Mouse (Mus musculus): ENCODE results near the gene Mtr. TPM values are rescaled to one million over a fixed set of nuclear protein-coding genes. Genes with fewer than 3 reads are reported as not detected.

Mtr gene
- 11.5 and 12.4 TPM in 2 replicates for polyA plus RNA-seq (2015; fragmentation: Nextera tagmentation; extraction: Ambion mirVana)

DNA sequence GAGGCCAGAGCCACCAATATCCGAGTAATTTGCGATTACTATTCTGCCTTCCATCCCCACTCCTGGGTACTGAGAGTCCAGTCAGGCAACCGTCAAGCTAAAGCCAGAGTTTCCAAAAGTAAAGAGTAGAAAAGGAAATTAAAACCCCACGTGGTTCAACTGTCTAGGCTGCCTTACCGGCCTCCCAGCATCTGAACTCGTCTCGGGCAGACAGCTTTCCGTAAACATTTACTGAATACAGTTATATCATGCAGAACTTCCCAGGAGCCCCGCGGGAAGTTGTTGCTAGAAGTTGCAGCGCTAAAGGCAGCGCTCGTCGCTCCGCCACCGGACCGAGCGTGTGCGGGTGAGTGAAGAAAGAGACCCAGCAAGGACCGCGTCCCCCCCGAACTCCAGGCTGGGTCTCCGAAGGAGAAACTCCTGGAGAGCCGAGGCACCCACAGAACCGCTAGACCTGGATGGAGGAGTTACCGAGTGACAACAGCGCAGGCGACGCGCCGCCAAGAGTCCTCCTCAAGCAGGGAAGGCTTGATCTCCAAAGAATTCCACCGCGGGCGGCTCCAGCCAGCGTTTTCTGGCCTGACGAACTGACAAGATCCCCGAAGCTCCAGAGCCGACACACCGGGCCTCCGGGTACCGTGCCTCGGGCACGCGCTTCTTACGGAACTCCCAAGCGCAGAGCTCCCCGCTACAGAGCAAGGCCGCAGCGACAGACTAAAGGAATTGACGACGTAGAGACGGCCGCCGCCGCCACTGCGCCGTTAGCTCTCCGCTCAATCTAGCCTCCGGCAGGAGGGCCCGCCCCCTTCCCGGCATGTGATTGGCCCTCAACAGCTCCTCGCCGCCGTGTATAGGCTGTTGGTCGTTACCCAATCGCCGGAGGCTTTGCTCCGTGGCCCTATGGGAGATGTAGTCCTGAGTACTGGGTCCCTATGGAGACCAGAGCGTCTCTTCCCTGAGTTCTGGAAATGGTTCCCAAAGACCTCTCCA lies at the start of gene Mtr:
Gene Mtr, minus strand, starts transcription at position 723 of the 990 bp plus-strand sequence.
- H3K9ac ChIP-seq, result peak within 1 kb of the TSS; percentile 76
- WGBS, result under 1% methylated on average over 68 of the region's 69 CpGs
- H3K27me3 ChIP-seq, result no peaks in the 10 kb centered on the region
- peak within 1 kb of the TSS; percentile 76 for H3K4me3 ChIP-seq
- no peaks in the 10 kb centered on the region for H3K9me3 ChIP-seq
- peak; percentile 100 for ATAC-seq (ENCODE audit: insufficient number of reproducible peaks, low FRiP score, low TSS enrichment, low read depth)
- H3K27ac ChIP-seq, result peak within 1 kb of the TSS; percentile 93
- H3K4me2 ChIP-seq, result peak within 1 kb of the TSS; percentile 59
- H3K36me3 ChIP-seq, result no peaks in the 10 kb centered on the region
- peaks cover 11% of the 10 kb centered on the region; the same call in 1 of the 2 replicates for H3K4me1 ChIP-seq

DNA sequence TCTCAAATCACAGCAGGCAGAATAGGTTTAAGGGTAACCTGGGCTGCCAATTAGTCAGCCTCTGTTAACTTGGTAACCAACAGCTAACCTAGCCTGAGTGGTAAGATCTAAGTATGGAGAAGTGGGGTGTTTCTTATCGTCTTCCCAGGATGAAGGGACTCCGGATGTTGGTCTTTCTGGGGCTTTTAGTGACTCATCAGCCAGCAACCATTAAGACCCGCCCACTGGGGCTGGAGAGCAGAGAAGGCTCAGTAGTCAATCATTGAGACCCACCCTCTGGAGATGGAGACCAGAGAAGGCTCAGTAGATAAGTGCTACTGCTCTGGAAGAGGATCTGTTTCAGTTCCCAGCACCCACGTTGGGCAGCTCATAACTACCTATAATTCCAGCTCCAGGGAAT lies 49.4 kb upstream of the Mtr start:
- Histone ChIP-seq H3K9ac (no peak overlapping the region), H3K36me3 (no peaks in the 10 kb centered on the region), H3K27me3 (no peaks in the 10 kb centered on the region), H3K4me2 (no peak overlapping the region), H3K9me3 (no peaks in the 10 kb centered on the region), H3K4me1 (peaks cover 7% of the 10 kb centered on the region), H3K27ac (no peak overlapping the region), H3K4me3 (no peak overlapping the region)
- ATAC-seq (ENCODE audit: insufficient number of reproducible peaks, low FRiP score, low TSS enrichment, low read depth), result no peak
- WGBS, result 57% methylated on average over 4 of the region's 4 CpGs

GRCm38 (mm10) chr13:12305540-12305939 lies 47.6 kb upstream of the Mtr start:
- no peaks in the 10 kb centered on the region for H3K36me3 ChIP-seq
- no peak overlapping the region for H3K4me3 ChIP-seq
- no peak overlapping the region for H3K4me2 ChIP-seq
- no peak overlapping the region for H3K9ac ChIP-seq
- 78% methylated on average over 8 of the region's 8 CpGs for WGBS
- H3K27me3 ChIP-seq, result no peaks in the 10 kb centered on the region
- peaks cover 3% of the 10 kb centered on the region; the same call in 1 of the 2 replicates for H3K4me1 ChIP-seq
- no peak for ATAC-seq (ENCODE audit: insufficient number of reproducible peaks, low FRiP score, low TSS enrichment, low read depth)
- no peak overlapping the region for H3K27ac ChIP-seq
- H3K9me3 ChIP-seq, result no peaks in the 10 kb centered on the region

- H3K4me1 ChIP-seq, result peaks cover 3% of the 10 kb centered on the region; the same call in 1 of the 2 replicates
- no peak overlapping the region for H3K27ac ChIP-seq
- no peaks in the 10 kb centered on the region for H3K27me3 ChIP-seq
- 87% methylated on average over 5 of the region's 5 CpGs for WGBS
- ATAC-seq (ENCODE audit: insufficient number of reproducible peaks, low FRiP score, low TSS enrichment, low read depth), result no peak
- no peaks in the 10 kb centered on the region for H3K9me3 ChIP-seq
- no peak overlapping the region for H3K9ac ChIP-seq
- no peaks in the 10 kb centered on the region for H3K36me3 ChIP-seq
- no peak overlapping the region for H3K4me3 ChIP-seq
- H3K4me2 ChIP-seq, result no peak overlapping the region
Measured at GRCm38 (mm10) chr13:12304991-12305390, 47.1 kb upstream of the Mtr start.

GRCm38 (mm10) chr13:12297777-12298176 lies 39.9 kb upstream of the Mtr start:
- 51% methylated on average over 6 of the region's 6 CpGs for WGBS

DNA sequence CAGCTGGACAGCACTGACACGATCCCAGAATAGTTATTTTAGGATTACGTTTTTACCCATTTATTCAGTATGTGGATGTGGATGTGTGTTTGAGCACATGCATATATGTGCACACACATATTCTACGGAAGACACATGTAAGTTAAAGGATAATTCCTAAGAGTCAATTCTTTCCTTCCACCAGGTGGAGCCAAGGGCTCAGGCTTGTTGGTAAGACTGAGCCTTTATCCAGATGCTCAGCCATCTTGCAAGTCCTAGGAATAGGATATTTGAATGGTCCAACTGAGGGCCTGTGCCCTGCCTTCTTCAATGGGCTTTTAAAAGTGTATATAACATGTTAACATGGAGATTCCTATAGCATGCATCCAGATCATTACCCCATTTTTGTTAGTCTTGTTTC lies 38.8 kb upstream of the Mtr start:
- Histone ChIP-seq H3K4me2 (no peak overlapping the region), H3K27me3 (no peaks in the 10 kb centered on the region), H3K4me3 (no peak overlapping the region), H3K9ac (no peak overlapping the region), H3K36me3 (no peaks in the 10 kb centered on the region), H3K27ac (no peak overlapping the region), H3K9me3 (no peaks in the 10 kb centered on the region), H3K4me1 (0 out of 2 replicates have a peak, but pooled peaks cover 3% of the 10 kb centered on the region)
- ATAC-seq (ENCODE audit: insufficient number of reproducible peaks, low FRiP score, low TSS enrichment, low read depth), result no peak
- 82% methylated on average over 3 of the region's 3 CpGs for WGBS

More at GRCm38 (mm10) chr13:12297777-12298176, 39.9 kb upstream of the Mtr start:
- Histone ChIP-seq H3K9ac (no peak overlapping the region), H3K4me2 (no peak overlapping the region), H3K4me1 (0 out of 2 replicates have a peak, but pooled peaks cover 3% of the 10 kb centered on the region), H3K36me3 (no peaks in the 10 kb centered on the region), H3K27ac (no peak overlapping the region), H3K4me3 (no peak overlapping the region), H3K9me3 (no peaks in the 10 kb centered on the region), H3K27me3 (no peaks in the 10 kb centered on the region)
- ATAC-seq (ENCODE audit: insufficient number of reproducible peaks, low FRiP score, low TSS enrichment, low read depth), result no peak

- Histone ChIP-seq H3K4me1 (0 out of 2 replicates have a peak, but pooled peaks cover 3% of the 10 kb centered on the region), H3K4me2 (no peak overlapping the region), H3K4me3 (no peak overlapping the region), H3K27ac (no peak overlapping the region), H3K36me3 (no peaks in the 10 kb centered on the region), H3K27me3 (no peaks in the 10 kb centered on the region), H3K9me3 (no peaks in the 10 kb centered on the region), H3K9ac (no peak overlapping the region)
- ATAC-seq (ENCODE audit: insufficient number of reproducible peaks, low FRiP score, low TSS enrichment, low read depth), result no peak; the same call in 1 of the 2 replicates
- 78% methylated on average over 7 of the region's 7 CpGs for WGBS
Measured at GRCm38 (mm10) chr13:12293810-12294209, 35.9 kb upstream of the Mtr start.

DNA sequence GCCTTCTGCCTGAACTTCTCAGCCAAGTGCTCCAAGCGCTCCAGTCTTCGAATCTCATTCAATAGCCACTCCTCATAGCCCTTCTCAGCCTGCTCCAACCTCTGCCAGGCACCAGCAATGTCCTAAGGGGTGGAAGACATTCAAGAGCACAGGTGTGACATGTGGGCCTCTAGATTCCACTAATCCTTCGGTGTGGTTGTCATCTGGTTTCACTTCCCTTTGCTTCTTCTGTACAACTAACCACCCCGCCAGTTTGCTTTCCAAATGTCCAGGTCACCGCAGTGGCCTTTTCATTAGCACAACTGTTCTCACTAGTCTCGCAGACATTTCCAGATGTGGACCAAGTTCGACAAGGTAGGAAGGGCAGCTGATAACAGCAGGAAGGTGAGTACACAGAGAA lies 32.8 kb upstream of the Mtr start:
- Histone ChIP-seq H3K4me2 (no peak overlapping the region), H3K27me3 (no peaks in the 10 kb centered on the region), H3K36me3 (no peaks in the 10 kb centered on the region), H3K27ac (no peak overlapping the region), H3K4me1 (0 out of 2 replicates have a peak, but pooled peaks cover 3% of the 10 kb centered on the region), H3K9ac (no peak overlapping the region), H3K4me3 (no peak overlapping the region), H3K9me3 (no peaks in the 10 kb centered on the region)
- ATAC-seq (ENCODE audit: insufficient number of reproducible peaks, low FRiP score, low TSS enrichment, low read depth), result no peak
- 70% methylated on average over 7 of the region's 7 CpGs for WGBS

- Histone ChIP-seq H3K4me3 (no peak overlapping the region), H3K27ac (no peak overlapping the region), H3K36me3 (no peaks in the 10 kb centered on the region), H3K4me2 (no peak overlapping the region), H3K9ac (no peak overlapping the region), H3K9me3 (no peaks in the 10 kb centered on the region), H3K4me1 (no peaks in the 10 kb centered on the region), H3K27me3 (no peaks in the 10 kb centered on the region)
- no peak for ATAC-seq (ENCODE audit: insufficient number of reproducible peaks, low FRiP score, low TSS enrichment, low read depth)
- 86% methylated on average over 11 of the region's 11 CpGs for WGBS
Measured at GRCm38 (mm10) chr13:12284528-12284927, 26.6 kb upstream of the Mtr start.

GRCm38 (mm10) chr13:12283826-12284225 lies 25.9 kb upstream of the Mtr start:
- Histone ChIP-seq H3K36me3 (no peaks in the 10 kb centered on the region), H3K4me1 (no peaks in the 10 kb centered on the region), H3K9ac (no peak overlapping the region), H3K27me3 (no peaks in the 10 kb centered on the region), H3K4me2 (no peak overlapping the region), H3K27ac (no peak overlapping the region), H3K9me3 (no peaks in the 10 kb centered on the region), H3K4me3 (no peak overlapping the region)
- 85% methylated on average over 3 of the region's 3 CpGs for WGBS
- ATAC-seq (ENCODE audit: insufficient number of reproducible peaks, low FRiP score, low TSS enrichment, low read depth), result no peak

- H3K9ac ChIP-seq, result no peak overlapping the region
Measured at GRCm38 (mm10) chr13:12274721-12275120, 16.8 kb upstream of the Mtr start.

DNA sequence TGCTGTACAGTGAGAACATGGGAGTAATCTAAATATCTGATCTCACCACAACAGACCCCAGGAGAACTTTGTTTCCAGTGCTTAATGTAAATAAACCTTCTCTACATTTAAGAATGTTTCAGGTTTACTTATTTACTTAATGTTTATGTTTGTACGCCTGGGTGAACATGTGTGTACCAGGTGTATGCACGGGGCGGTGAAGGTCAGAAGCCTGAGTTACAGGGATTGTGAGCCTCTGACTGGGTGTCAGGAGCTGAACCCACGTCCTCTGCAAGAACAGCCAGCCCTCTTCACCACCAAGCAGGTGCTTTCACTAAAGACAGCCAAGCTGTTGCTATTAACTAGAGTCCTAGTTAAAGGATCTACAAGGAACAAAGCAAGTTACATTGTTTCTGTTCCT lies 16.3 kb upstream of the Mtr start:
- Histone ChIP-seq H3K4me3 (no peak overlapping the region), H3K36me3 (no peaks in the 10 kb centered on the region), H3K9me3 (no peaks in the 10 kb centered on the region), H3K27me3 (no peaks in the 10 kb centered on the region), H3K4me2 (no peak overlapping the region), H3K9ac (no peak overlapping the region), H3K27ac (no peak overlapping the region), H3K4me1 (no peaks in the 10 kb centered on the region)
- no peak for ATAC-seq (ENCODE audit: insufficient number of reproducible peaks, low FRiP score, low TSS enrichment, low read depth)
- WGBS, result 83% methylated on average over 4 of the region's 4 CpGs

More at GRCm38 (mm10) chr13:12274721-12275120, 16.8 kb upstream of the Mtr start:
- Histone ChIP-seq H3K4me2 (no peak overlapping the region), H3K4me3 (no peak overlapping the region), H3K4me1 (no peaks in the 10 kb centered on the region), H3K27ac (no peak overlapping the region), H3K27me3 (no peaks in the 10 kb centered on the region), H3K9me3 (no peaks in the 10 kb centered on the region), H3K36me3 (no peaks in the 10 kb centered on the region)
- 74% methylated on average over 6 of the region's 6 CpGs for WGBS
- no peak for ATAC-seq (ENCODE audit: insufficient number of reproducible peaks, low FRiP score, low TSS enrichment, low read depth)
